Mouse (Mus musculus): ENCODE data around the gene Bicd1. TPM values are rescaled to one million over a fixed set of nuclear protein-coding genes. Genes with fewer than 3 reads are reported as not detected.

Bicd1 gene
- polyA plus RNA-seq, 1 experiment from 2014 or later = 0.54 TPM

- H3K4me1 ChIP-seq (replicated peaks) = peaks cover 7% of the 10 kb centered on the region; the same call in 1 of the 2 replicates
- no peaks in the 10 kb centered on the region for H3K9me3 ChIP-seq (replicated peaks)
- H3K4me3 ChIP-seq (replicated peaks) = no peak overlapping the region
- 57% methylated on average over 1 of the region's 1 CpGs for WGBS (ENCODE audit: insufficient replicate concordance)
- ATAC-seq (ENCODE audit: insufficient read depth) = no peak
- H3K27ac ChIP-seq (replicated peaks) = no peak overlapping the region
- no peaks in the 10 kb centered on the region for H3K36me3 ChIP-seq (replicated peaks)
- no peak overlapping the region for H3K9ac ChIP-seq
- no peaks in the 10 kb centered on the region for H3K27me3 ChIP-seq
- H3K4me2 ChIP-seq = no peak overlapping the region
Observed at GRCm38 (mm10) chr6:149567219-149567618, 158.5 kb downstream of the Bicd1 start.

GRCm38 (mm10) chr6:149574288-149574687, 165.6 kb downstream of the Bicd1 start:
- H3K4me2 ChIP-seq = no peak overlapping the region
- H3K4me3 ChIP-seq (replicated peaks) = no peak overlapping the region
- no peaks in the 10 kb centered on the region for H3K36me3 ChIP-seq (replicated peaks)
- H3K4me1 ChIP-seq (replicated peaks) = no peaks in the 10 kb centered on the region
- WGBS (ENCODE audit: insufficient replicate concordance) = 61% methylated on average over 1 of the region's 1 CpGs
- no peak overlapping the region for H3K9ac ChIP-seq
- no peaks in the 10 kb centered on the region for H3K27me3 ChIP-seq
- H3K27ac ChIP-seq (replicated peaks) = no peak overlapping the region
- ATAC-seq (ENCODE audit: insufficient read depth) = no peak
- no peaks in the 10 kb centered on the region for H3K9me3 ChIP-seq (replicated peaks)

GRCm38 (mm10) chr6:149580053-149580452, 171.4 kb downstream of the Bicd1 start:
- H3K4me1 ChIP-seq (replicated peaks) = no peaks in the 10 kb centered on the region
- no peak for ATAC-seq (ENCODE audit: insufficient read depth)
- H3K27ac ChIP-seq (replicated peaks) = no peak overlapping the region
- no peak overlapping the region for H3K4me2 ChIP-seq
- no peaks in the 10 kb centered on the region for H3K36me3 ChIP-seq (replicated peaks)
- no peaks in the 10 kb centered on the region for H3K9me3 ChIP-seq (replicated peaks)
- H3K27me3 ChIP-seq = no peaks in the 10 kb centered on the region
- H3K4me3 ChIP-seq (replicated peaks) = no peak overlapping the region
- no peak overlapping the region for H3K9ac ChIP-seq

GRCm38 (mm10) chr6:149585708-149586504, 177.2 kb downstream of the Bicd1 start:
- no peak overlapping the region for H3K9ac ChIP-seq
- no peak overlapping the region for H3K4me3 ChIP-seq (replicated peaks)
- no peaks in the 10 kb centered on the region for H3K27me3 ChIP-seq
- no peak overlapping the region for H3K4me2 ChIP-seq
- H3K36me3 ChIP-seq (replicated peaks) = no peaks in the 10 kb centered on the region
- no peaks in the 10 kb centered on the region for H3K9me3 ChIP-seq (replicated peaks)
- H3K27ac ChIP-seq (replicated peaks) = no peak overlapping the region
- H3K4me1 ChIP-seq (replicated peaks) = no peaks in the 10 kb centered on the region
- 68% methylated on average over 7 of the region's 7 CpGs for WGBS (ENCODE audit: insufficient replicate concordance)
- ATAC-seq (ENCODE audit: insufficient read depth) = no peak

Small RNA genes within 50 kb of the gene (microRNA-seq; reads per million reads assigned to microRNA genes)
- not detected for gene Gm24307

Other genes with a start within 250 kb of the Bicd1 start
- 5.3 and 5.6 TPM in 2 replicates for gene Amn1, start 220.2 kb upstream of the Bicd1 start, polyA plus RNA-seq (2015; fragmentation: Nextera tagmentation; extraction: Ambion mirVana)
- 26.6 and 27.3 TPM in 2 replicates for gene Resf1, start 99.5 kb upstream of the Bicd1 start, polyA plus RNA-seq (2015; fragmentation: Nextera tagmentation; extraction: Ambion mirVana)

Measured in liver, embryonic 15.5 days (tissue).